Mouse (Mus musculus): Measurements from ENCODE around the gene Fam118a. TPM values are rescaled to one million over a fixed set of nuclear protein-coding genes. Genes with fewer than 3 reads are reported as not detected.
"Not testable (repeated sequence)": the region's sequence is repeated elsewhere in the genome, so short reads cannot be mapped to it uniquely, and the experiment has no call there.

Fam118a gene
- polyA plus RNA-seq (2012; ENCODE audit: insufficient read depth, insufficient read length, missing spikeins), result 7.5 and 10.1 TPM in 2 replicates

- H3K27ac ChIP-seq (ENCODE audit: insufficient read depth, low read depth, low read length); H3K4me3 ChIP-seq (ENCODE audit: insufficient read depth, low read length); H3K4me1 ChIP-seq (ENCODE audit: control insufficient read depth, insufficient read depth, low read length): not testable (repeated sequence)
These were observed at the start of gene Fam118a for GRCm38 (mm10) chr15:85028648-85029047. Fam118a (plus strand) TSS chr15:85028948.

- peak overlapping the region; percentile 34 for H3K4me3 ChIP-seq (ENCODE audit: insufficient read depth, low read length)
- H3K4me1 ChIP-seq (ENCODE audit: control insufficient read depth, insufficient read depth, low read length), result peaks cover 69% of the 10 kb centered on the region
- H3K27ac ChIP-seq (ENCODE audit: insufficient read depth, low read depth, low read length), result peak overlapping the region; percentile 89
- no peak for TF ChIP-seq CTCF (IDR thresholded peaks at IDR 0.05; ENCODE audit: low read depth, low read length)
These were observed 47.0 kb upstream of the Fam118a start for GRCm38 (mm10) chr15:84981609-84982313.

- TF ChIP-seq POLR2A (IDR thresholded peaks at IDR 0.05; ENCODE audit: borderline replicate concordance, low read depth, low read length), result no peak
- no peak for TF ChIP-seq CTCF (IDR thresholded peaks at IDR 0.05; ENCODE audit: low read depth, low read length)
- Histone ChIP-seq H3K4me3 (ENCODE audit: insufficient read depth, low read length) (no peak overlapping the region), H3K27ac (ENCODE audit: insufficient read depth, low read depth, low read length) (peak overlapping the region; percentile 26; the same call in 1 of the 2 replicates), H3K4me1 (ENCODE audit: control insufficient read depth, insufficient read depth, low read length) (peaks cover 62% of the 10 kb centered on the region)
These were observed 45.9 kb upstream of the Fam118a start for GRCm38 (mm10) chr15:84982888-84983287.

- Histone ChIP-seq H3K4me1 (ENCODE audit: control insufficient read depth, insufficient read depth, low read length) (peaks cover 58% of the 10 kb centered on the region), H3K4me3 (ENCODE audit: insufficient read depth, low read length) (no peak overlapping the region), H3K27ac (ENCODE audit: insufficient read depth, low read depth, low read length) (no peak overlapping the region; the same call in 1 of the 2 replicates)
- TF ChIP-seq CTCF (IDR thresholded peaks at IDR 0.05; ENCODE audit: low read depth, low read length) (no peak), POLR2A (IDR thresholded peaks at IDR 0.05; ENCODE audit: borderline replicate concordance, low read depth, low read length) (no peak)
These were observed 45.0 kb upstream of the Fam118a start for GRCm38 (mm10) chr15:84983721-84984120.

GRCm38 (mm10) chr15:84985516-84986160, 43.1 kb upstream of the Fam118a start:
- peaks cover 48% of the 10 kb centered on the region for H3K4me1 ChIP-seq (ENCODE audit: control insufficient read depth, insufficient read depth, low read length)
- peak overlapping the region; percentile 87 for H3K4me3 ChIP-seq (ENCODE audit: insufficient read depth, low read length)
- TF ChIP-seq POLR2A (IDR thresholded peaks at IDR 0.05; ENCODE audit: borderline replicate concordance, low read depth, low read length) (no peak), CTCF (IDR thresholded peaks at IDR 0.05; ENCODE audit: low read depth, low read length) (no peak)
- peak overlapping the region; percentile 19; the same call in 1 of the 2 replicates for H3K27ac ChIP-seq (ENCODE audit: insufficient read depth, low read depth, low read length)

- peaks cover 48% of the 10 kb centered on the region for H3K4me1 ChIP-seq (ENCODE audit: control insufficient read depth, insufficient read depth, low read length)
- H3K4me3 ChIP-seq (ENCODE audit: insufficient read depth, low read length), result peak overlapping the region; percentile 87
- H3K27ac ChIP-seq (ENCODE audit: insufficient read depth, low read depth, low read length), result peak overlapping the region; percentile 82
- TF ChIP-seq POLR2A (IDR thresholded peaks at IDR 0.05; ENCODE audit: borderline replicate concordance, low read depth, low read length) (no peak), CTCF (IDR thresholded peaks at IDR 0.05; ENCODE audit: low read depth, low read length) (no peak)
These were observed 42.4 kb upstream of the Fam118a start for GRCm38 (mm10) chr15:84986171-84987019.

GRCm38 (mm10) chr15:84987020-84987815, 41.5 kb upstream of the Fam118a start:
- peak overlapping the region; percentile 82 for H3K27ac ChIP-seq (ENCODE audit: insufficient read depth, low read depth, low read length)
- H3K4me1 ChIP-seq (ENCODE audit: control insufficient read depth, insufficient read depth, low read length), result peaks cover 42% of the 10 kb centered on the region
- peak overlapping the region; percentile 87 for H3K4me3 ChIP-seq (ENCODE audit: insufficient read depth, low read length)
- TF ChIP-seq POLR2A (IDR thresholded peaks at IDR 0.05; ENCODE audit: borderline replicate concordance, low read depth, low read length) (no peak), CTCF (IDR thresholded peaks at IDR 0.05; ENCODE audit: low read depth, low read length) (no peak)

- peaks cover 35% of the 10 kb centered on the region for H3K4me1 ChIP-seq (ENCODE audit: control insufficient read depth, insufficient read depth, low read length)
- peak within 1 kb of the TSS; percentile 82 for H3K27ac ChIP-seq (ENCODE audit: insufficient read depth, low read depth, low read length)
- peak within 1 kb of the TSS; percentile 87 for H3K4me3 ChIP-seq (ENCODE audit: insufficient read depth, low read length)
- TF ChIP-seq CTCF (IDR thresholded peaks at IDR 0.05; ENCODE audit: low read depth, low read length) (no peak), POLR2A (IDR thresholded peaks at IDR 0.05; ENCODE audit: borderline replicate concordance, low read depth, low read length) (peak; percentile 28; the same call in 1 of the 2 replicates)
These were observed 40.6 kb upstream of the Fam118a start, which contains the start of gene 5031439G07Rik for GRCm38 (mm10) chr15:84987874-84988825. 5031439G07Rik (minus strand) TSS chr15:84988551.

All from bone marrow macrophage, adult 2 months (primary cell).